Mouse (Mus musculus): ENCODE results near the gene Lrrc37a.
"Not testable (repeated sequence)": the region's sequence is repeated elsewhere in the genome, so short reads cannot be mapped to it uniquely, and the experiment has no call there.

Gene Lrrc37a

GRCm38 (mm10) chr11:103504497-103504896 is at the start of gene Lrrc37a:
Lrrc37a (minus strand) TSS chr11:103504597.
- no peak for DNase-seq (ENCODE audit: low spot score in 2 of 2)

DNA sequence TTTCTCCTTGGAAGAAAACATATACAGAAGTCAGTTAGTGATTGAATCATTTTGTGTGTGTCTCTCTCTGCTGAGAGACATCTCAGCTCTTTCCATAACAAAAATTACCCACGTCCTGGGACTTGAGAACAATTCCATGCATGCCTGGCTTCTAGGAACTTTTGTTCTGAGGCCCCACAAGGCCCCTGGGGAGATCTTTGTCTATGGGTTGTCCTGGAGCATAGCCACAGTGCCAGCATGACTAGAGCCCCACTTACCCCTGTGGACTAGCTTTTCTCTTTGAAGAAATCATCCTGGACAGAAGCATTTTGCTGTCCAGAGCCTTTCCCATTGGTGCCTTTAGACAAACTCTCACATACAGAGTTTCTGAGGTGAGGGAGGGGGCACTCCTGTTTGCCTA is 30.6 kb upstream of the Lrrc37a start:
- DNase-seq (ENCODE audit: low spot score in 2 of 2) = not testable (repeated sequence)

DNA sequence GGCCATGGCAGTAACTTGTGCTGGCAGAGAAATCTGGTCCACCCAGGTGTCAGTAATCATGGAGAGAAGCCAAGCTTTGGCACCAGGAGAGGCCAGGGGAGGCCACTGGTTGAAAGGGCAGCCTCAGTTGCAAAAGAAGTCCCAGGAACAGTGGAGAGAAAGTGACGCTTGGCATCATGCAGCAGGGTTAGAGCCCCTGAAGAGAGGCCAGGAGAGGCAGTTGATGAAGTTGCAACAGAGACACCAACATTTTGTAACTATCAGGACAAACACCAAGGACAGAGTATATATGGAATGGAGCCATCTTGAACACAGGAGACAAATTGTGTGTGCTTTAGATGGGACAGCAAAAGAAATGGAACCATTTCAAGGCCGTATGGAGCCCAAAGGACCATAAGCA is 7.7 kb upstream of the Lrrc37a start:
- no peak for DNase-seq (ENCODE audit: low spot score in 2 of 2)

DNA sequence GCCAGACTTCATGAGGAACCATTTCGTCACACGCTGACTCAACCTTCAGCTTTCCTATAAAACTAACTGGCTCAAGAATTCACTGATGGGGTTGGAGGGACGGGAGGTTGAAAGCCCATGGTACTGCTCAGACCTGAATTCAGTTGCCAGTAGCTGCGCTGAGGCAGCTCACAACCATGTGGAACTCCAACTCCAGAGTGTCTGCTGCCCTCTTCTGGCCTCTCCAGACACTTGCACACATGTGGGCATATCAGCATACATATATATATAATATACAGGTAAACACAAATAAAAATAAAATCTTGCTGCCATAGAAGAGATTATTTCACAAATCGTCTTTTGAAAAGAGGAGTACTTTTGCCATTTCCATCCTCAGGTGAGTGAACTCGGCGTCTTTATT is 40.0 kb downstream of the Lrrc37a start:
- DNase-seq (ENCODE audit: low spot score in 2 of 2) = no peak

DNA sequence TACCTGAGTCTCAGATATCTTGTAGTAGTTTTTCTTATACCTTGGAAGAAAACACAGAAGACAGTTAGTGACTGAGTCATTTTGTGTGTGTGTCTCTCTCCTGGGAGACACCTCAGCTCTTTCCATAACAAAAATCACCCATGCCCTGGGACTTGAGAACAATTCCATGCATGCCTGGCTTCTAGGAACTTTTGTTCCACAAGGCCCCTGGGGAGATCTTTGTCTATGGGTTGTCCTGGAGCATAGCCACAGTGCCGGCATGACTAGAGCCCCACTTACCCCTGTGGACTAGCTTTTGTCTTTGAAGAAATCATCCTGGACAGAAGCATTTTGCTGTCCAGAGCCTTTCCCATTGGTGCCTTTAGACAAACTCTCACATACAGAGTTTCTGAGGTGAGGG is 53.3 kb downstream of the Lrrc37a start:
- not testable (repeated sequence) for DNase-seq (ENCODE audit: low spot score in 2 of 2)

- not testable (repeated sequence) for DNase-seq (ENCODE audit: low spot score in 2 of 2)
These were observed 54.7 kb downstream of the Lrrc37a start for GRCm38 (mm10) chr11:103449721-103450120.

- DNase-seq (ENCODE audit: low spot score in 2 of 2) = peak; percentile 7 to 33
These were observed 60.7 kb downstream of the Lrrc37a start for GRCm38 (mm10) chr11:103443678-103444077.

GRCm38 (mm10) chr11:103436282-103436681 is 68.1 kb downstream of the Lrrc37a start:
- no peak for DNase-seq (ENCODE audit: low spot score in 2 of 2)

- DNase-seq (ENCODE audit: low spot score in 2 of 2) = no peak
These were observed 79.4 kb downstream of the Lrrc37a start for GRCm38 (mm10) chr11:103425031-103425430.

DNA sequence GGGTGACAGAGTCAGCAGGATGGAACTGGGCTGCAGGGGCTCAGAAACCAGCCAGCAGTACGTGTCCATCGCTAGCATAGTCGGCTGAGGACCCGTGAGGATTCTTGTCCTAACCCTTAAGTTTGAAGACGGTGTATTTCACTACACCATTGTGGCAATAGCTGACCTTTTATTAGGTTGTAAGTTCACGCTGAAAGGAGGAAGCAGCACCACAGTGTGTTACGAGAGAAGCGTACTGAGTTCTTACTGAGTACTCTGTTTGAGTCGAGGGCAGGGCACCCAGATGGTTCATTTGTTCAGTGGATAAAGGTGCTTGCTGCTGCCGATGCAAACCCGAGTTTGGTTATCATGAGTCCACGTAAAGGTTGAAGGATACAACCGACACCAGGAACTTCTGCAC is 84.7 kb downstream of the Lrrc37a start:
- no peak for DNase-seq (ENCODE audit: low spot score in 2 of 2)

GRCm38 (mm10) chr11:103419226-103419625 is 85.2 kb downstream of the Lrrc37a start:
- peak; percentile 23 to 41 for DNase-seq (ENCODE audit: low spot score in 2 of 2)

GRCm38 (mm10) chr11:103413516-103413915 is 90.9 kb downstream of the Lrrc37a start:
- no peak for DNase-seq (ENCODE audit: low spot score in 2 of 2)

GRCm38 (mm10) chr11:103412950-103413423 is 91.4 kb downstream of the Lrrc37a start:
- peak in 1 of 2 experiments; percentile 47 for DNase-seq (ENCODE audit: low spot score in 2 of 2)

GRCm38 (mm10) chr11:103411981-103412949 is 92.1 kb downstream of the Lrrc37a start, which contains the start of gene Plekhm1:
Plekhm1 (minus strand) TSS chr11:103412687.
- peak; percentile 94 to 96 for DNase-seq (ENCODE audit: low spot score in 2 of 2)

- DNase-seq (ENCODE audit: low spot score in 2 of 2) = no peak
These were observed 93.1 kb downstream of the Lrrc37a start for GRCm38 (mm10) chr11:103411301-103411700.

DNA sequence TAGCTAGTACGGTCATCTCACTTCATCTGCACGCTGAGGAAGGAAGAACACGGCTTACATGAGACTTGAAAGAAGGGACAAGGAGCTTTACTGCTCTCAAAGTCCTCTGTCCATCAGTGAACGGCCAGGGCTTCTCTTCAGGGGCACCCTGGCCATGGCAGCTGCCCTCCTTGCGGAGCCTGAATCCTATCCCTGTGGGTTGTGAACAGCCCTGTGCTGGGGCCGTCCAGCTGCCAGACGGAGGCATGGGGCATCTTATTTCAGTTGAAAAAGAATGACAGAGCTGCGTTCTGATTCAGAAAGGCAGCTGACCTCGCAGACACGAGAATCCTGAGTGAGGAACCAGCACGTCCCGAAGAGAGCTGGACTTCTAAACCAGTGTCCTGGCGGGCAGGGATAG is 95.5 kb downstream of the Lrrc37a start:
- DNase-seq (ENCODE audit: low spot score in 2 of 2) = no peak

DNA sequence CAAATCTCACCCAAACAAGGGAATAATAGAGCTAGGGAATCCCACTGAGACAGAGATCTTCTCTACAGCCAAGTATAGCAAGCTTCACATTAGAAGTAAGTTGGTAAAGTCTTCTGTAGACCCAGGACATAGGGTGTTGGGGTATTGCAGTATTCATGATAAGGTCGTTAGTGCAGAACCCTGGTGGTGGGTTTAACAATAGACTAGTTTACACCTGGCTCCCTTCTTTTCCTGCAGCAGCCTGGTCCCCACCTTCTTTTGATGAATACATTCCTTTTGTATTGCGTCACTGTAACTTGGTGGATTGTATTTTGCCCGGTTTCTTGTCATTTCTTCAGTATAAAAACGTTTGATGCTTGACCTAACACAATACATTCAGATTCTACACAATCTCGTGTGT is 97.3 kb downstream of the Lrrc37a start:
- DNase-seq (ENCODE audit: low spot score in 2 of 2) = not testable (repeated sequence)

- peak in 1 of 2 experiments; percentile 26 for DNase-seq (ENCODE audit: low spot score in 2 of 2)
These were observed 97.8 kb downstream of the Lrrc37a start for GRCm38 (mm10) chr11:103406551-103406950.

DNA sequence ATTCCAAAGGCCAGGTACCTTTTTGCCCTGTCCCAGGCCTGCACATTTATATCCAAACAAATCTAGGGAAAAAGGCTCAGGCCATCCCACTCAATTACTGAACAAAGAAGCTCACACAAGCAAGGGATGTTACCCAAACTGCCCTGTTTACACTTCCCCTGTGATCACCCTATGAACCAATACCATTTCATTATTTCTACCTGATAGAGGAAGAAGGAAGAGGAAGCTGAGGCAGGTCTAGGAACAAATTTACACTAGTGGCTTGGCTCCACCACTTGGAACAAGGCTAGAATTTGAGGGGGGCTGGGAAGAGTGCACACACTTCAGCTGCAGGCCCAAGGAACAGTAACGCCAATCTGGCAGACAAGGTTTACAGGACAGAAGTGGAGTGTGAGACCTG is 98.6 kb downstream of the Lrrc37a start:
- no peak for DNase-seq (ENCODE audit: low spot score in 2 of 2)

DNA sequence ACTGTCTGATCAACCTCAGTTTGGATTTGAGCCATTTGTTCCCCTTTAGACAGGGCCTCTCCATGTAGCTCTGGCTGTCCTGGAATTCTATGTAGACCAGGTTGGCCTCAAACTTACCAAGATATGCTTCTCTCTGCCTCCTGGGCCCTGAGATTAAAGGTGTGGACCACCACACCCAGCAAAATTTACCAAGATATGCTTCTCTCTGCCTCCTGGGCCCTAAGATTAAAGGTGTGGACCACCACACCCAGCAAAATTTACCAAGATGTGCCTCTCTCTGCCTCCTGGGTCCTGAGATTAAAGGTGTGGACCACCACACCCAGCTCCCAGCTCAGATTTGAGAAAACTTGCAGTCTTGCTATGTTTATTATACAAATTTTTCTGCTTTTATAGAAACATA is 99.8 kb downstream of the Lrrc37a start:
- DNase-seq (ENCODE audit: low spot score in 2 of 2) = no peak

DNA sequence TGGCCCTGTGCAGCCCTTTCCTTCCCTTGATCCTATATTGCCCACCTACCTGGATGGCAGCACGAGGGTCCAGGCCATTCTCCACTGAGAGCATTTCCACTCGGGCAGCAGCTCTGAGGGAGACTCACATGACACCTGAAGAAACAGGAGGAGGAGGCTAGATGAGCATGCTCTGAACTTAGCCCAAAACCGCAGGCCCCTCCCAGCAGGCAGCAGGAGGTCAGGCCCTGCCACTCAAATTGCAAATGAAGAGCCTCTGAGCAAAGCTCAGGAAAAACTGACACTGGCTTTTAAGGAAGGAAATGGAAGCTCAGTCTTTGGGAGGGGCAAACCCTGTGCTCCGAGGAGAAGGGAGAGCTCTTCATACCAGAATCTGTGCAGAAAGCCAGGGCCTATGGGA is 100.6 kb downstream of the Lrrc37a start:
- peak in 1 of 2 experiments; percentile 24 for DNase-seq (ENCODE audit: low spot score in 2 of 2)

GRCm38 (mm10) chr11:103402738-103403137 is 101.7 kb downstream of the Lrrc37a start:
- no peak for DNase-seq (ENCODE audit: low spot score in 2 of 2)

DNA sequence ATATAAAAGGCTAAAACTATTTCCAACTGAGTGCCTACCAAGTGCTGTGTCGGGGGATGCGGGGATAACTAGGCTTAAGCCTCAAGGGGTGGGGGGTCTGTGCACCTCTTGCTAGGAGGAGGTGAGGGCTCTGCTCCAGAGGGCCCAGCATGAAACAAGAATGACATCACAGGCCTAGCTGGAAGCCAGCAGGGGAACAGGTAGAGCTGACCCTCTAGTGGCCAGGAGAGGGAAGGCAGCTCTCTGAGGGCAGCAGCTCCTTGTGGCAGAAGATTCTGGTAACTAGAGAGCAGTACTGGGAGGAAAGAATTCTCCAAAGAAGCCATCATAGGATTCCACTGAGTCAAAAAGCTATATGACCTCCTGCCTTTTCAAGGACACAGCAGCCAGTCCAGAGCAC is 102.2 kb downstream of the Lrrc37a start:
- DNase-seq (ENCODE audit: low spot score in 2 of 2) = no peak
